Mouse (Mus musculus): ENCODE results near the gene Mbnl1.

DNA sequence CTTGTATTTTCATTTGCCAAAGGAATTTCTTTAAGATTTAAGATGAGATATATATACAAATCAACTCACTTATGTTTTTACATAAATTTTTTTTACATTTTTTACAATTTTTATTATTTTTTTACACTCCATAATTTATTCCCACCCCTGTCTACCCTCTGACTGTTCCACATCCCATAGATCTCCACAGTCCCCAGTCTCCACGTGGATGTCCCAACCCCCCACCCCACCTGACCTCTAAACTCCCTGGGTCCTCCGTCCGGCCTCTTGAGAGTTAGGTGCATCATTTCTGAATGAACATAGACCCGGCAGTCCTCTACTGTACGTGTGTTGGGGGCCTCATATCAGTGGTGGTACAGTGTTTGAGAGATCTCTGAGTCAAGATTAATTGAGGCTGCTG is 159.1 kb downstream of the Mbnl1 start:
- TF ChIP-seq CTCF (IDR thresholded peaks at IDR 0.05) (no peak), EP300 (IDR thresholded peaks at IDR 0.05) (no peak)
